Mouse (Mus musculus): Measurements from ENCODE around the gene BC004004.
A peak's percentile ranks its signal among the peaks of the same experiment; 100 is the strongest.
"Not testable (repeated sequence)": the region's sequence is repeated elsewhere in the genome, so short reads cannot be mapped to it uniquely, and the experiment has no call there.

BC004004 gene

GRCm38 (mm10) chr17:29301421-29301820, 32.8 kb downstream of the BC004004 start:
- DNase-seq: no peak

DNA sequence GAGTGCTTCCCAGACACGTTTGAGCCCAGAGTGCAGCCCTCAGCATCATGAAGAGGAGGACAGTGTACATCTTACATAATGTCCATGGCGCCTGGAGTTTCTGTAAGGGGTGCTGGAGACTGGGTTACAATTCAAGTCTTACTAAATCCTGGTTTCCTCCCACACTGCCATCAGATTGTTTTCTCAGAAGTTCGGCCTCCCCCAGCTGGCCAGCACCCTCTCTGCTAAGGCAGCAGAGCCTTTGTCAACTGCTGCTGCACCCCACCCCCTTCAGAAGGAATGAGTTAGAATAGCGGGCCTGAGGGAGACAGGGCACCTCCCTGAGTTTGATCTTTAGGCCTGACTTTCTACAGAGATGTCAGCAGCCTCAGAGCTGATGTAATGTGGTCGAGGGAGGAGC, 33.6 kb downstream of the BC004004 start:
- DNase-seq: no peak

- peak; percentile 79 for DNase-seq
Observed at GRCm38 (mm10) chr17:29303087-29303486, 34.5 kb downstream of the BC004004 start.

DNA sequence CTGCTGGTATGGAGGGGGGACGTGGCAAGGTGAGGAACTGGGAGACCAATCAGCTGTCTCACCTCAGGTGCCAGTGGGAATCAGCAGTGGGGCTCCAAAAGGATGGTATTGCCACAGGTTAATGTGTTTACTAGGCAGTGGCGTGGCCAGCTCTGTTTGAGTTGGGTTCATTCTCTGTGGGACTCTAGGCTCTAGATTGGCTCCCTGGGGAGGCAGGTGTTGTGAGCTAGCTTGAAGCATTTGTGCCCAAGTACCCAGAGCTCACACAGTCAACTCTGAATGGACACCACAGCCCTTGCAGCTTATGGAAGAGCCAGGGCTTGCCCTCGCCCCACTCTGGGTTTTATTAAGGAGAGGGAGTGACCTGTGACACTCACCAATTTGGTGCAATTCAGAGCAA, 35.3 kb downstream of the BC004004 start:
- DNase-seq: peak; percentile 35

- DNase-seq: peak; percentile 55
Observed at GRCm38 (mm10) chr17:29304376-29305057, 35.9 kb downstream of the BC004004 start.

- peak; percentile 22 for DNase-seq
Observed at GRCm38 (mm10) chr17:29305058-29305806, 36.6 kb downstream of the BC004004 start.

DNA sequence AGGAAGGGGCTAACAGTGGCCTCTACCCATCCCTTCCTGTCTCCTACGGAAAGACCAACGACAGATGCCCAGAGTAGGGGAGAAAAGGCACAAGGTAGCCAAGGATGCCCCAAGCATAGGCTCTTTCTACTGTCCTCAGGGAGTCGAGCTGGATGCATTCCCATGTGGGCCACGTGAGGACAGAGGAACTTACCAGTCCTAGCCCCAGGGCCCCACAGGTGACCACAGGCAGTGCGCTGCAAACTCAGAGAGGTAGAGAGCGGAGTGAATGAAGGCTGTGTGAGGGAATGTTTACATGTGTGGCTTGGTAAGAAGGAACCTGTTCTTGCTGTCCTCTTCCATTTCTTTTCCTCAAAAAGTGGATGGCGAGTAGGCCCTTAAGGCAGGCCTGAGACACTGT, 37.3 kb downstream of the BC004004 start:
- DNase-seq: peak; percentile 39

- no peak for DNase-seq
Observed at GRCm38 (mm10) chr17:29310056-29310623, 41.6 kb downstream of the BC004004 start.

- DNase-seq: no peak
Observed at GRCm38 (mm10) chr17:29311602-29312001, 43.0 kb downstream of the BC004004 start.

DNA sequence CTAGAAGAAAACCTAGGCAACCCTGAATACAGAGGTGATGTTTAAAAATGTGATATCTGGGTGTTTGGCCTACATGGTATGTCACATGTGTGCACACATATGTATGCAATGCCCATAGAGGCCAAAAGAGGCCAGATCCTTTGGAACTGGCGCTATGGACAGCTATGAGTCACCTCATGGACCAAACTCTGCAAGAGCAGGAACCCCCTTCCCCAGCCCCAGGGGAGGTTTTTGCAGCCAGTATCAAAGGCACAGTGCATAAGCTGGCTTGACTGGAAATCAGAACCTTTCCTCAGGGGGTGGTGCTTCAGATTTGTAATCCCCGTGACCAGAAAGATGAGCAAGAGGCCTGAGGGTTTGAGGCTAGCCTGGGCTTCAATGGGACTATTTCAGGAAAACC, 43.5 kb downstream of the BC004004 start:
- no peak for DNase-seq

DNA sequence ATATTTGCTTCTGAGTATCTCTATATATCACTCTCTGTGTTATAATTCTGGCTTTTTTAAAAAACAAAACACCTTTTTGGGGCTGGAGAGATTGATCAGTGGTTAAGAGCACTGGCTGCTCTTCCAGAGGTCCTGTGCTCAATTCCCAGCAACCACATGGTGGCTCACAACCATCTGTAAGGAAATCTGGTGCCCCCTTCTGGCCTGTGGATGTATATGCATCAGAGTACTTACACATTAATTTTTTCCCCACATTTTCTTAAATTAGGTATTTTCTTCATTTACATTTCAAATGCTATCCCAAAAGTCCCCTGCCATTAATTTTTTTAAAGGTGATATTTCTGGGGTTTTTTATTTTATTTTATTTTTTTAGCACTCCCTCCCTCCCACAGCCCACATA, 44.7 kb downstream of the BC004004 start:
- peak; percentile 50 for DNase-seq

DNA sequence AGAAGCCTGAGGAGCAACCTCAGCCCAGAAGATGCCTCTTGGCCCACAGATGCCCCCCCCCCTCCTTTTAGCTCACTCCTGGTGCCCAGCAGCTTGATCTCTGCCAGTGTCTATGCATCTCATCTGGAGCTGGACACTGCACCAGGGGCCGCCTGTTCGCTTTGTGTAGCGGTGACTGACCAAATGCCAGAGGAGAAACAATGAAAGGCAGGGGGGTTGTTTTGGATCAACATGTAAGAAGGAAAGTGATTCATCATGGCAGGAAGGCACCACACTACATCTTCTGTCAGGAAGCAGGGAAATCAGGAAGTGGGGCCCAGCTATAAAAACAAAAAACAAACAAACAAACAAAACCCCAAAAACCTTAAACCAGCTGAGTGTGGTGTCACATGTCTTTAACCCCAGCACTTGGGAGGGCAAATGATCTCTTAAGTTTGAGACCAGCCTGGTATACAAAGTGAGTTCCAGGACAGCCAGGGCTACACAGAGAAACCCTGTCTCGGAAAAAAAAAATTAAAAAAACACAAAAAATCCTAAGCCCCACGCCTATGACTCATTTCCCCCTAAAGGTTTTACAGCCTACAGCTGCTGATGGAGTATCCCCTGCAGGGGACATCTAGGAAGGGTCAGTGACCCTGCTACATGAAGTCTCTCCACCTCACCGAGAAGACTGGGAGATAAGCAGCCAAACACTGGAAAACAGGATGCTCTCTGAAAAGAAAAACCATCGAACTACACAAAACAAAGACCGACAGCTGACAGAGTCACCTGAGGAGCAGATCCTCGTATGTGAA, 47.3 kb downstream of the BC004004 start:
- no peak for DNase-seq

DNA sequence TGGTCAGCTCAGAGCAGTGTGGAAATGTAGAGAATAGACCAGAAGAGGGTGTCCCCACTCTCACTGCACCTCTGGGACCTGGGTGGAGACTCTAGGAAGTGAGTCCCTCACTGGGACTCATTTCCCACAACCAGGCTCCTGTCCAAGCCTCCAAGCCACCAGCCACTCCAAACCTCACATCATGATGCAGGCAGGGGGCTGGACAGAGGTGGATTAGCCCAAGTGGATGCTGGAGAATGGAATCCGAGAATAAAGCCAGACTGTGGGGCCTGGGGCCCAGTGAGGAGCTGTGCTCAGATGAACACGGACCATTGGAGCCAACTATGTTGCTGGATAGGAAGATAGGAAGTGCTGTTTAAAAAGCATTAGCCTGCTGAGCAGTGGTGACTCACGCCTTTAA, 48.3 kb downstream of the BC004004 start:
- no peak for DNase-seq

GRCm38 (mm10) chr17:29317380-29317779, 48.8 kb downstream of the BC004004 start, which contains the start of gene Pi16:
Gene Pi16 (plus strand): TSS chr17:29317680.
- not testable (repeated sequence) for DNase-seq

GRCm38 (mm10) chr17:29318731-29319250, 50.2 kb downstream of the BC004004 start:
- DNase-seq: no peak

DNA sequence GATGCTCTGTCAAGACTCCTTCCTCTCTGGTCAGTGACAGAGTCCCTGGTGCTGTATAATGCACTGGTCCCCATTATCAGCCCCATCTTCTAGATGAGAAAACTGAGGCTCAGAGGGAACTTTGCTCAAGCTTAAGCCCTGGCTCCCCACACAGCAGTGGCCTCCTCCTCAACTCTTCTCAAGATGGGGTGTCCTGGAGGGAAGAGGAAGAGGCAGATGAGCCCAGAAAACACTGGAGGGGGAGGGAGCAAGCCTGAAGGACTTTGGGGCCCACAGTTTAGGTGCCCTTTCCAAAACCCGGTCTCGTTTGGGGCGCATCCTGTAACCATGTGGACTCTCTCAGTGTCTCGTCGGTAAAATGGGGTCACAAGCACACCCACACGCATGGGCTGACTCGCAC, 50.9 kb downstream of the BC004004 start:
- no peak for DNase-seq

GRCm38 (mm10) chr17:29319881-29320639, 51.5 kb downstream of the BC004004 start:
- DNase-seq: no peak

- DNase-seq: no peak
Observed at GRCm38 (mm10) chr17:29321765-29322602, 53.4 kb downstream of the BC004004 start.

GRCm38 (mm10) chr17:29322603-29322962, 54.0 kb downstream of the BC004004 start:
- DNase-seq: no peak

DNA sequence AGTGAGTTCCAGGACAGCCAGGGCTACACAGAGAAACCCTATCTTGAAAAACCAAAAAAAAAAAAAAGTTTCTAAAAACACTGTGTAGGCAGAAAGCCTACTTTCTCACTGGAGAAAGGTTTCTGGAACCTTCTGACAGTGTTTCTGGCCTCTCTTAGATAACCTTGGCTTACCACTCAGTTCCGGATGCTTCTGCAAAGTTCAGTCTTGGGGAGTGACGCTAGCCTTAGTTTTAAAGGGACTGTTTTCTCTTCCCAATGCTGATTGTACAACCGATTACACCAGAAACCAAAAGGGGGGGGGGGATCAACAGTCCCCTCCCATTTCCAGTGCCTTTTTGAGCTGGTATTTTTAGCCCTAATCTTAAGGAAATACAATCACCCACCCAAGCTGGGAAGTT, 55.0 kb downstream of the BC004004 start:
- DNase-seq: no peak

- peak; percentile 7 for DNase-seq
Observed at GRCm38 (mm10) chr17:29325831-29326230, 57.2 kb downstream of the BC004004 start.

Data from thymus, postnatal 4 days (tissue).